Mouse (Mus musculus) neutrophil, adult 5-6 weeks (primary cell): ENCODE measurements around the gene Scgb2b7. TPM values are rescaled to one million over a fixed set of nuclear protein-coding genes. Genes with fewer than 3 reads are reported as not detected.
"Not testable (repeated sequence)": the region's sequence is repeated elsewhere in the genome, so short reads cannot be mapped to it uniquely, and the experiment has no call there.

Source experiments
- ATAC-seq: fragments of 151-379, 151-347 bp; 2 replicates; pipeline ENCODE4 v1.8.0; 2017; ENCODE audit warnings: mild to moderate bottlenecking, moderate TSS enrichment; ENCODE audit not compliant: insufficient number of reproducible peaks, poor library complexity, low FRiP score, severe bottlenecking; ENCODE audit errors: extremely low read depth
- total RNA-seq: library from RNA; stranded (forward); fragments of 200-1000 nt; gene quantifications from 2 replicates; pipeline ENCODE4 v1.2.3, GENCODE M21; 2017

The Scgb2b7 gene
- total RNA-seq = not detected in 2 replicates

GRCm38 (mm10) chr7:31705657-31706056, at the start of gene Scgb2b7:
TSS of gene Scgb2b7 (minus strand) at chr7:31705757.
- not testable (repeated sequence) for ATAC-seq

- ATAC-seq = not testable (repeated sequence)
Measured at GRCm38 (mm10) chr7:31712365-31712764, 6.8 kb upstream of the Scgb2b7 start, which contains the start of gene Scgb1b7. TSS of gene Scgb1b7 (plus strand) at chr7:31712665.

Other genes with a start within 250 kb of the Scgb2b7 start
- not detected in 2 replicates for gene Scgb1b7, start 6.9 kb upstream of the Scgb2b7 start, total RNA-seq